Mouse (Mus musculus) olfactory bulb, adult 2 months (tissue): Measurements from ENCODE around the gene Pkn3.

Source experiments
- CTCF ChIP-seq: fragments of 200-500 bp; IDR thresholded peaks from 2 replicates; pipeline ENCODE4 v1.5.1; 2012; ENCODE audit warnings: low read depth, mild to moderate bottlenecking, low read length, moderate library complexity; ENCODE audit not compliant: insufficient read depth
- POLR2A ChIP-seq: fragments of 200-500 bp; IDR thresholded peaks from 2 replicates; pipeline ENCODE4 v1.6.1; 2012; ENCODE audit warnings: mild to moderate bottlenecking, low read depth, low read length, moderate library complexity; ENCODE audit not compliant: insufficient read depth

GRCm38 (mm10) chr2:30039687-30040086 is 37.8 kb upstream of the Pkn3 start:
- TF ChIP-seq CTCF: no peak
- no peak for TF ChIP-seq POLR2A
